Comparison of ENCODE assay signal across 9 mouse cellular contexts in genomic region chr4:99235203-99235856, GRCm38 (mm10). TPM values are rescaled to one million over a fixed set of nuclear protein-coding genes. Genes with fewer than 3 reads are reported as not detected.
DNase-seq lines count a peak whose midpoint lies in the region; ATAC-seq and TF ChIP-seq lines count a peak whose summit lies in the region.
"Had no signal": no experiment of that assay in that cellular context is flagged by ENCODE, and none has a peak within 500 bp of the region (broad histone marks: within the 10 kb centered on the region; RNA-seq: fewer than 3 reads in every experiment).

No protein-coding gene starts in this region.

- no peak overlapping the region for H3K27ac ChIP-seq in liver, embryonic 14.5 days
- H3K27ac ChIP-seq in liver, embryonic 12.5 days = no peak overlapping the region
- H3K27ac ChIP-seq in limb, embryonic 14.5 days (replicated peaks; ENCODE audit: low read depth, low read length) = no peak overlapping the region
- H3K27ac ChIP-seq in stomach, postnatal 0 days (replicated peaks) = no peak overlapping the region
- H3K27ac ChIP-seq: macrophage had no signal

- no peak overlapping the region for H3K4me2 ChIP-seq in liver, embryonic 14.5 days (ENCODE audit: low read depth)
- no peak overlapping the region for H3K4me2 ChIP-seq in liver, embryonic 12.5 days
- H3K4me2 ChIP-seq in limb, embryonic 14.5 days (replicated peaks; ENCODE audit: low read depth, low read length, severe bottlenecking) = no peak overlapping the region
- H3K4me2 ChIP-seq in stomach, postnatal 0 days (replicated peaks; ENCODE audit: low read depth) = no peak overlapping the region

- no peak for TF ChIP-seq POLR2A in limb, embryonic 14.5 days (IDR thresholded peaks at IDR 0.05; ENCODE audit: borderline replicate concordance, extremely low read depth, insufficient read depth, insufficient read length)

- no peak for ATAC-seq in liver, embryonic 14.5 days (ENCODE audit: insufficient read depth)
- ATAC-seq in liver, embryonic 12.5 days = no peak
- ATAC-seq in limb, embryonic 14.5 days (ENCODE audit: low FRiP score, low read depth) = peak; percentile 37; the same call in 1 of the 2 replicates
- no peak for ATAC-seq in stomach, postnatal 0 days (ENCODE audit: low FRiP score, low TSS enrichment)

- H3K9me3 ChIP-seq in liver, embryonic 14.5 days (ENCODE audit: control insufficient read depth, low read length) = no peaks in the 10 kb centered on the region
- no peaks in the 10 kb centered on the region for H3K9me3 ChIP-seq in liver, embryonic 12.5 days (replicated peaks)
- no peaks in the 10 kb centered on the region for H3K9me3 ChIP-seq in limb, embryonic 14.5 days (ENCODE audit: control insufficient read depth, low read length)
- H3K9me3 ChIP-seq in stomach, postnatal 0 days (ENCODE audit: control insufficient read depth, low read length) = no peaks in the 10 kb centered on the region

- WGBS in liver, embryonic 14.5 days (ENCODE audit: insufficient replicate concordance) = 83% methylated on average over 8 of the region's 8 CpGs
- WGBS in liver, embryonic 12.5 days (ENCODE audit: insufficient replicate concordance) = 86% methylated on average over 8 of the region's 8 CpGs
- WGBS in limb, embryonic 14.5 days = 92% methylated on average over 8 of the region's 8 CpGs
- WGBS in stomach, postnatal 0 days = 91% methylated on average over 8 of the region's 8 CpGs

- TF ChIP-seq CTCF in liver, embryonic 14.5 days (IDR thresholded peaks at IDR 0.05; ENCODE audit: low read depth) = peak; percentile 49; the same call in 1 of the 2 replicates
- TF ChIP-seq CTCF in stomach, postnatal 0 days (IDR thresholded peaks at IDR 0.05; ENCODE audit: low read depth) = peak; percentile 79

- no peaks in the 10 kb centered on the region for H3K4me1 ChIP-seq in liver, embryonic 14.5 days (replicated peaks; ENCODE audit: control insufficient read depth in 2 of 2, insufficient read depth in 2 of 2, low read length in 1 of 2)
- H3K4me1 ChIP-seq in liver, embryonic 12.5 days = no peaks in the 10 kb centered on the region
- no peaks in the 10 kb centered on the region for H3K4me1 ChIP-seq in limb, embryonic 14.5 days (ENCODE audit: control insufficient read depth, insufficient read depth, low read length)
- H3K4me1 ChIP-seq in stomach, postnatal 0 days (replicated peaks; ENCODE audit: control insufficient read depth, insufficient read depth) = no peaks in the 10 kb centered on the region

- no peak for TF ChIP-seq EP300 in liver, embryonic 14.5 days (IDR thresholded peaks at IDR 0.05; ENCODE audit: low read depth)
- no peak for TF ChIP-seq EP300 in stomach, postnatal 0 days (optimal IDR thresholded peaks at IDR 0.05)

- DNase-seq in adrenal gland, postnatal 14 days = peak; percentile 9
- no peak for DNase-seq in adrenal gland, adult 8-10 months
- peak; percentile 9 to 16 (median 10) for DNase-seq in liver, embryonic 14.5 days (ENCODE audit: low read depth in 3 of 3, low spot score in 3 of 3)
- peak; percentile 81 for DNase-seq in embryo, embryonic 11 days
- peak; percentile 82 for DNase-seq in limb, embryonic 14.5 days (ENCODE audit: low spot score)
- no peak for DNase-seq in stomach, postnatal 0 days (ENCODE audit: low spot score)
- no peak for DNase-seq in yolk sac, embryonic 10.5 days (ENCODE audit: low spot score)

- no peaks in the 10 kb centered on the region for H3K27me3 ChIP-seq in liver, embryonic 14.5 days (ENCODE audit: control insufficient read depth, insufficient read depth, low read length)
- no peaks in the 10 kb centered on the region for H3K27me3 ChIP-seq in liver, embryonic 12.5 days (replicated peaks)
- H3K27me3 ChIP-seq in limb, embryonic 14.5 days (ENCODE audit: control insufficient read depth, insufficient read depth, low read length) = no peaks in the 10 kb centered on the region
- no peaks in the 10 kb centered on the region for H3K27me3 ChIP-seq in stomach, postnatal 0 days (ENCODE audit: control insufficient read depth, insufficient read depth, low read length)

- no peak overlapping the region for H3K9ac ChIP-seq in liver, embryonic 14.5 days (replicated peaks)
- no peak overlapping the region for H3K9ac ChIP-seq in liver, embryonic 12.5 days
- H3K9ac ChIP-seq in limb, embryonic 14.5 days (ENCODE audit: low read depth, low read length, severe bottlenecking) = no peak overlapping the region
- no peak overlapping the region for H3K9ac ChIP-seq in stomach, postnatal 0 days (ENCODE audit: low read length)

- H3K36me3 ChIP-seq in liver, embryonic 14.5 days (replicated peaks; ENCODE audit: control insufficient read depth, insufficient read depth, low read depth) = no peaks in the 10 kb centered on the region
- H3K36me3 ChIP-seq in liver, embryonic 12.5 days = peaks cover 15% of the 10 kb centered on the region
- peaks cover 8% of the 10 kb centered on the region for H3K36me3 ChIP-seq in limb, embryonic 14.5 days (ENCODE audit: control insufficient read depth, insufficient read depth, low read length)
- no peaks in the 10 kb centered on the region for H3K36me3 ChIP-seq in stomach, postnatal 0 days (ENCODE audit: control insufficient read depth, insufficient read depth, low read length)

- no peak overlapping the region for H3K4me3 ChIP-seq in liver, embryonic 14.5 days (ENCODE audit: insufficient read depth in 1 of 2, low read depth in 2 of 2, low read length in 2 of 2)
- H3K4me3 ChIP-seq in liver, embryonic 12.5 days = no peak overlapping the region
- no peak overlapping the region for H3K4me3 ChIP-seq in limb, embryonic 14.5 days (replicated peaks; ENCODE audit: low read length)
- no peak overlapping the region for H3K4me3 ChIP-seq in stomach, postnatal 0 days (ENCODE audit: low read depth, low read length)

RNA-seq across cellular contexts. Expression of gene Atg4c, which starts 41.6 kb away (rescaled TPM):
- total RNA-seq in adrenal gland, postnatal 14 days (2021) = 13.8 and 14.0 TPM in 2 replicates
- 10 to 100 TPM; 17.1 to 21.4 (median 19.4) TPM for total RNA-seq in adrenal gland, adult 8-10 months (2022)
- 1.6 and 2.3 TPM in 2 replicates for polyA plus RNA-seq in liver, embryonic 14.5 days (2012; rRNA removed)
- polyA plus RNA-seq in liver, embryonic 14.5 days (2014; fragmentation: Nextera tagmentation; extraction: Ambion mirVana) = 3.7 and 3.9 TPM in 2 replicates
- polyA plus RNA-seq in liver, embryonic 12.5 days (2016; fragmentation: Nextera tagmentation; extraction: Ambion mirVana) = 6.3 and 7.3 TPM in 2 replicates
- 11.8 and 12.6 TPM in 2 replicates for polyA plus RNA-seq in limb, embryonic 14.5 days (2012; rRNA removed)
- 13.7 and 16.5 TPM in 2 replicates for polyA plus RNA-seq in limb, embryonic 14.5 days (2014; fragmentation: Nextera tagmentation; extraction: Ambion mirVana)
- polyA plus RNA-seq in stomach, postnatal 0 days (2015; fragmentation: Nextera tagmentation; extraction: Ambion mirVana) = 7.3 and 7.5 TPM in 2 replicates

Comparison
In these comparisons a context has a peak if more than half of its experiments do, and no peak if none do; other contexts are left out.
1. DNase-seq: peak in adrenal gland, postnatal 14 days (single experiment), liver, embryonic 14.5 days (3 of 3), embryo, embryonic 11 days (single experiment) and limb, embryonic 14.5 days (single experiment); none in adrenal gland, adult 8-10 months (single experiment), stomach, postnatal 0 days (single experiment) and yolk sac, embryonic 10.5 days (single experiment).